Mouse (Mus musculus) kidney, embryonic 16.5 days (tissue): ENCODE results near the gene Dmrtc2. TPM values are rescaled to one million over a fixed set of nuclear protein-coding genes. Genes with fewer than 3 reads are reported as not detected.
"Not testable (repeated sequence)": the region's sequence is repeated elsewhere in the genome, so short reads cannot be mapped to it uniquely, and the experiment has no call there.

Experiments
- ATAC-seq: fragments of 200-750 bp; cut with Nextera tagmentation; 2 replicates; pipeline ENCODE4 v1.8.0; 2017; ENCODE audit warnings: moderate TSS enrichment; ENCODE audit not compliant: low FRiP score, low TSS enrichment
- H3K27ac ChIP-seq: fragments of 300-500 bp; sonication (generic); 2 replicates; pipeline ENCODE4 v1.5.1; 2014; ENCODE audit warnings: low read length
- H3K27me3 ChIP-seq: fragments of 300-500 bp; sonication (generic); 2 replicates; pipeline ENCODE4 v1.6.1; 2014; ENCODE audit warnings: low read length, control low read depth, mixed read lengths; ENCODE audit not compliant: insufficient read depth
- H3K36me3 ChIP-seq: fragments of 300-500 bp; sonication (generic); 2 replicates; pipeline ENCODE4 v1.6.1; 2014; ENCODE audit warnings: low read length, control low read depth, mixed read lengths; ENCODE audit not compliant: insufficient read depth
- H3K4me1 ChIP-seq: fragments of 300-500 bp; sonication (generic); 2 replicates; pipeline ENCODE4 v1.6.1; 2014; ENCODE audit warnings: low read length, control low read depth, mixed read lengths; ENCODE audit not compliant: insufficient read depth
- H3K4me2 ChIP-seq: fragments of 300-500 bp; sonication (generic); replicated peaks from 2 replicates; pipeline ENCODE4 v1.6.1; 2014; ENCODE audit warnings: low read depth, low read length
- H3K4me3 ChIP-seq: fragments of 300-500 bp; sonication (generic); 2 replicates; pipeline ENCODE4 v1.5.1; 2014; ENCODE audit warnings: mild to moderate bottlenecking, low read length
- H3K9ac ChIP-seq: fragments of 300-500 bp; sonication (generic); replicated peaks from 2 replicates; pipeline ENCODE4 v1.6.1; 2014; ENCODE audit warnings: low read length
- H3K9me3 ChIP-seq: fragments of 300-500 bp; sonication (generic); 2 replicates; pipeline ENCODE4 v1.6.1; 2016; ENCODE audit warnings: low read length, control low read depth
- WGBS: fragments of 180-500 bp; shearing (Covaris S2); extraction: QIAGEN DNeasy Blood & Tissue Kit; methylation state at CpG from one replicate; pipeline ENCODE4 v1.1.7; 2014; 5-methylcytosine and 5-hydroxymethylcytosine counted together
- polyA plus RNA-seq: library from polyadenylated mRNA; unstranded; fragments of >200 nt; fragmentation: Nextera tagmentation; extraction: Ambion mirVana; gene quantifications from 2 replicates; pipeline ENCODE4 v1.2.1, GENCODE M21; 2015

Dmrtc2 gene
- polyA plus RNA-seq, 1 experiment from 2014 or later, result not detected

DNA sequence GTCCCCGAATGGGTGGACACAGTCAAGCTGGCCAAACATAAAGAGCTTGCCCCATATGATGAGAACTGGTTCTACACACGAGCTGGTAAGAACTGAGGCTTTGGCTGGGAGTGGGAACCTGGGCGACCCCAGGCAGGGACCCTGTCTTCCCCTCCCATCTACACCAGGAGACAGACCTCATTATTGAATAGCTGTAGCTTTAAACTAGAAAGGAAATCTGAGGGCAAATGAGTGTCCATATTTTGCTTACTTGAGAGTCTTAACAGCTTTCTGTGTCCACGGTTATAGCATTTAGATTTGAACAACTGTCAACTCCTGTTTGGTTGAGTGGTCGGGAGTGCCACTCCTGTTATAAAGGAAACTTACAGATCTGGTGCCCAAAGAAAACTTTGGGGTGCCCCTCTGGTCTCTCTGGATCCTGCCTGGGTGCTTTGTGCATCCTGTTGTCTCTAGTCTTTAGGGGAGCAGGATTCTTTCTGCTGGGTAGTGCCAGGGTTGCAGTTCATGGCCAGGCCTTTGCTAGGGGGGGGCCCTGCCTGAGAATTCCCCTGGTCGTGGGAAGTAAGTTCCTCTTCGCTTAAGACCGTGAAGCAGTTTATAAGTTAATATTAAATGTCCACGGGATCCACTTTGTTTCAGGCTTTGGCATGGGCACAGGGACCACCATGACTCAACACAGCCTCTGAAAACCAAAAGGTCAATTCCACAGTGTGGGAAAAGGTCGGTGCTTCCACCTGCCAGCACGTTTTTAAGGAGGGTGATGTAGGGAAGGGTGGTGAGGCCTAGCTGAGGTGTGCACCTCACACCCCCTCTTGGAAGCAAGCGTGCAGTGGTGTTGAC, 15.8 kb downstream of the Dmrtc2 start:
- H3K4me1 ChIP-seq, result peaks cover 37% of the 10 kb centered on the region
- peak overlapping the region; percentile 89 for H3K4me3 ChIP-seq
- H3K9ac ChIP-seq, result peak overlapping the region; percentile 100
- ATAC-seq, result no peak
- H3K9me3 ChIP-seq, result no peaks in the 10 kb centered on the region
- 22% methylated on average over 12 of the region's 12 CpGs for WGBS
- peak overlapping the region; percentile 94 for H3K27ac ChIP-seq
- peaks cover 49% of the 10 kb centered on the region for H3K36me3 ChIP-seq
- H3K27me3 ChIP-seq, result no peaks in the 10 kb centered on the region
- H3K4me2 ChIP-seq, result peak overlapping the region; percentile 93

DNA sequence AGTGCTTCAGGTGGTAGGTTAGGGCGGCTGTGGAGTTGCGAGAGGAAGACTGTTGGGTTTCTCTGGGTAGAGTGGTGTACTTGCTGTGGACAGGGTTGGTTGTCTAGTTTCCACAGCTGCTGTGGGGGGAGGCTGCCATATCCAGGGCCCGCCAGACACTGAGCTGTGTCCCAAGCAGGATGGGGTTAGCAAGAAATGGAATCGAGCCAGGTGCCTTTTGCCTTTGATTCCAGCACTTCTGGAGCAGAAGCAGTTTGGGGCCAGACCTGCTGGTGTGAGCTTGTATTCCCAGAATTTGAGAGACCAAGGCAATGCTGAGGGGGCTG, 16.4 kb downstream of the Dmrtc2 start:
- Histone ChIP-seq H3K27me3 (no peaks in the 10 kb centered on the region), H3K27ac (peak overlapping the region; percentile 94), H3K4me3 (peak overlapping the region; percentile 89), H3K36me3 (peaks cover 53% of the 10 kb centered on the region), H3K4me2 (peak overlapping the region; percentile 93), H3K9me3 (no peaks in the 10 kb centered on the region), H3K4me1 (peaks cover 37% of the 10 kb centered on the region), H3K9ac (peak overlapping the region; percentile 100)
- 52% methylated on average over 4 of the region's 4 CpGs for WGBS
- ATAC-seq, result no peak

DNA sequence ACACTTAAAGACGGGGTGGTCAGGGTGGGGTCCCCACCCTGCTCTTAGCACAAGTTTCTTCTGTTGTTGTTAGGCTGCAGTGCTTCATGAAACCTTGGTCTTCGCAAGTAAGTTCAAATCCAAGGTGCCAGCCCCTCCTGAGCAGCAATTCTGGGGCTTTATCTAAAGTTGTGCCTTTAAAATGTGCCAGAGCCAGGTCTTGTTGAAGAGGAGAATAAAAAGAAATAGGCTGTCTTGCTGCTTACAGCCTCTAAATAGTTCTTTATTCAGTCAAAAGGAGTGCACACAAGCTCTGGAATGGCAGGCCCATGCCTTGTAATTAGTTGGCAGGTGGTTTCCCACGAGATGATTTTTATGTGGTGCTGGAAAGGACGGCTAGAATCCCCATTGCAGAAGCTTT, 17.2 kb downstream of the Dmrtc2 start:
- H3K9me3 ChIP-seq, result no peaks in the 10 kb centered on the region
- peaks cover 37% of the 10 kb centered on the region for H3K4me1 ChIP-seq
- peaks cover 53% of the 10 kb centered on the region for H3K36me3 ChIP-seq
- H3K27me3 ChIP-seq, result no peaks in the 10 kb centered on the region
- H3K9ac ChIP-seq, result peak overlapping the region; percentile 100
- no peak for ATAC-seq
- H3K4me3 ChIP-seq, result peak overlapping the region; percentile 89
- peak overlapping the region; percentile 94; the same call in 1 of the 2 replicates for H3K27ac ChIP-seq
- WGBS, result 63% methylated on average over 4 of the region's 4 CpGs
- peak overlapping the region; percentile 93 for H3K4me2 ChIP-seq

DNA sequence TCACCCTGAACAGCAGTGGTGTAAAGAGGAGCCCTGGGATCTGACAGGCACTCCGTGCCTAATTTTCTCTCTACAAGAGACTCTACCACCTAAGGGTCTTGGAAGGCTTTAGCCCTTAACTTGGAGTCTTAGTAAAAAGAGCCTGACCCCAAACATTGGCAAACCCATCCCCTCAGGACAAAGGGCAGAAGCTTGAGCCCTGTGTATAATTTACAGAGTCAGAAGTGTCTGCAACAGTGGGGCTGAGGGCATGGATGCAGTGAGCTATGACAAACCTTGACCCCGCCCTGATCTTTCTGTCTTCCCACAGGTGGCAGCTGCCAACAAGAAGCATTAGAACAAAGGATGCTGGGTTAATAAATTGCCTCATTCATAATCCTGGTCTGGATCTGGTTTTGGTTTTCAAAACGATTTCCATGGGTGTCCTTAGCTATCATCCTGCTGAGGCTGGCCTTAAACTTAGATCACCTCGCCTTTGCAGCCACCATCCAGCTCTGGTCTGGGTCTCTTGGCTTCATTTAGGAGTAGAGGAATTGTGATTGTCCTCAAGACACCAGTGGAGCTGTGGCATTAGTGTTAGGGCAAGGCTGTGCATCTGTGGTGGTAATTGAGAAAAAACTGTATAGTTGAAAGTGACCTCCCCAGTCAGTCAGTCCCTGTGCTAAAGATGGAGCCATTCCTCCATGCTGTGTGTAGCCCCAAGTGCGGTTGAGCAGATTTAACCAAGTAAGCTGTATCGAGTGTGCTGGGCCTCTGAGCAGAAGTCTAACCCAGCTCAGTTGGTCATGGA, 19.8 kb downstream of the Dmrtc2 start:
- Histone ChIP-seq H3K9ac (no peak overlapping the region), H3K9me3 (no peaks in the 10 kb centered on the region), H3K27ac (peak overlapping the region; percentile 94), H3K4me1 (peaks cover 37% of the 10 kb centered on the region), H3K27me3 (no peaks in the 10 kb centered on the region), H3K4me2 (no peak overlapping the region), H3K4me3 (no peak overlapping the region), H3K36me3 (peaks cover 53% of the 10 kb centered on the region)
- 65% methylated on average over 6 of the region's 6 CpGs for whole genome bisulfite sequencing
- peak; percentile 44 for ATAC-seq

DNA sequence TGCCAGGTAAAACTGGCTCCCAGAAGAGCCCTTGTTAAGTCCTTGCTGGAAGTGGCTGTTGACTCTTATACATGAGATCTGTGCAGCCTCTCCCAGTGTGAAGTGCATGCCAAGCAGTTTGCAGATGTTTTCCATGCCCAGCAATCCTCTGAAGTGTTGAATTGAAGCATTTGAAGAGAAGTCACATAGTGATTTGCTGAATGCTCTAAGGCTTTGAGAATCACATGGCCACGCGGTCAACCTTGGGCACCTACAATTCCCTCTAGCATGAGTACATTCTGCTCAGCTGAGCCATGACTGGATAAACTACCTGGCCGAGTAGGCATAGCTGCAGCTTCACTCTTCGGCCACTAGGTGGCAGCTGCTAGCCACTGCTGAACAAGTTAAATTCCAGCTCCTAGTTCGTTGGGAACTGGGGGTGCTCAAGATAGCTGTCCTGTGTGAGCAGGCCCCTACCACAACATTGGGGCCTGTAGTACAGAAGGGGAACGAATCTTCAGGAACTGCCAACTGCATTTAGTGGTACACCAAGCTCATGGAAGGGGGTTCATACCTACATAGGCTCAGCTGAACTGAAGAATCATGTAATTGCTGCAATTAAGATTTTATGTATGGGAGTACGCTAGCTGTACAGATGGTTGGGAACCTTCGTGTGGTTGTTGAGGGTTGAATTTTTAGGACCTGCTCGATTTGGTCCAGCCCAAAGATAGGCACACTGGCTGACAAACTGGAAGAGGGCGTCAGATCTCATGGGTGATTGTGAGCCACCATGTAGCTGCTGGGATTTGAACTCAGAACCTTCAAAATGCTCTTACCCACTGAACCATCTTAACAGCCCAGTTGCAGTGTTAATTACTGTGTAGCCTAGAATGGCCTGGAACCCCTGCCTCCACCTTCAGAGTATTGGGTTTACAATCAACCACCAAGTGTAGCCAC, 20.7 kb downstream of the Dmrtc2 start:
- ATAC-seq, result peak; percentile 65
- H3K9me3 ChIP-seq, result no peaks in the 10 kb centered on the region
- H3K9ac ChIP-seq, result no peak overlapping the region
- H3K27ac ChIP-seq, result peak overlapping the region; percentile 73
- no peak overlapping the region for H3K4me3 ChIP-seq
- H3K27me3 ChIP-seq, result no peaks in the 10 kb centered on the region
- WGBS, result 29% methylated on average over 10 of the region's 10 CpGs
- H3K4me2 ChIP-seq, result no peak overlapping the region
- H3K4me1 ChIP-seq, result peaks cover 35% of the 10 kb centered on the region
- H3K36me3 ChIP-seq, result peaks cover 51% of the 10 kb centered on the region

DNA sequence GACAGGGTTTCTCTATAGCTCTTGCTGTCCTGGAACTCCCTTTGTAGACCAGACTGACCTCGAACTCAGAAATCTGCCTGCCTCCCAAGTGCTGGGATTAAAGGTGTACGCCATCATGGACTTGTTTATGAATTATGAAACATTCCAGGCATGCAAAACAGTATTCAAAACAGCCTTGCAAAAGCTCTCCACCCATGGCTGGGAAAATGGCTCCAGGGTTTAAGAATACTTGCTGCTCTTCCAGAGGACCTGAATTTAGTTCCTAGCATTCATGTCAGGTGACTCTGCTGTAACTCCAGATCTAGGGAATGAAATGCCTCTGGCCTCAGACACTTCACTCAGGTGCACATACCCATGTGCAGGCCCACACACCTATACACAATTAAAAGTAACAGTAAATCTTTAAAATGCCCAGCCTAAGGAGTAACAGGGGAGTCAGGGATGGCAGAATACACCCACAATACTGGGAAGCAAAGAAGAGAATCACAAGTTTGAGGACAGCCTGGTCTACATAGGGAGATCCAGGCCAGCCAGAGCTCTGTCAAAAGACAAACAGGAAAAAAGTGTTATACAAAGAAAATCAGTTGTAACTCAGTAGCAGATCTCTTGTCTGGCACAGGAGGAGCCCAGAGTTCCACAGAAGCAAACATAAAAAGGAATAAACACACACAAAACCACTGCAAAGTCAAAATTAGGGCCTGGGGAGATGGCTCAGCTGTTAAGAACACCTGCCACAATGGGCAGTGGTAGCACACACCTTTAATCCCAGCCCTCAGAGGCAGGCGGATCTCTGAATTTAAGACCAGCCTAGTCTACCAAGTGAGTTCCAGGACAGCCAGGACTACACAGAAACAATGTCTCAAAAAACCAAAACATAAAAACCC, 21.6 kb downstream of the Dmrtc2 start:
- Histone ChIP-seq H3K9ac (no peak overlapping the region), H3K4me3 (no peak overlapping the region), H3K4me2 (no peak overlapping the region), H3K36me3 (peaks cover 43% of the 10 kb centered on the region), H3K27me3 (no peaks in the 10 kb centered on the region), H3K9me3 (no peaks in the 10 kb centered on the region), H3K27ac (no peak overlapping the region), H3K4me1 (peaks cover 26% of the 10 kb centered on the region)
- 78% methylated on average over 3 of the region's 3 CpGs for WGBS
- no peak for ATAC-seq

DNA sequence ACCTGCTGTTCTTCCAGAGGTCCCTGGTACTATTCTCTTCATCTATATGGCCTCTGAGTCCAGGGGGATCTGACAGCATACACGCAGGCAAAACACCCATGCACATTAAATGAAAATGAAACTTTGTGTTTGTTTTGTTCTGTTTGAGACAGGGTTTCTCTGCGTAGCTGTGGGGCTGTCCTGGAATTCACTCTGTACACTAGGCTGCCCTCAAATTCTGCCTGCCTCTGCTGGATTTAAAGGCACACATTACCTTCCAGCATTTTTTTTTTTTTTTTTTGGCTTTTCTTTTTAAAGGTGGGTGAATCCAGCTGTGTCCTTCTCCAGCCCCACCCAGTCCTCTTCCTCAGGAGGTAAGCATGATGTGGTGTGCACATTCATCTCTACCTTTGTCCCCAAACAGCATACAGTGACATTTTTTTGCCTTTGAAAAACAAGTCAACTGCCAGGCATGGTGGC, 22.3 kb downstream of the Dmrtc2 start:
- no peak overlapping the region for H3K4me2 ChIP-seq
- no peak overlapping the region for H3K4me3 ChIP-seq
- no peaks in the 10 kb centered on the region for H3K27me3 ChIP-seq
- peaks cover 19% of the 10 kb centered on the region for H3K4me1 ChIP-seq
- H3K36me3 ChIP-seq, result peaks cover 36% of the 10 kb centered on the region
- no peak overlapping the region for H3K27ac ChIP-seq
- no peak overlapping the region for H3K9ac ChIP-seq
- ATAC-seq, result no peak
- WGBS, result 62% methylated on average over 2 of the region's 2 CpGs
- no peaks in the 10 kb centered on the region for H3K9me3 ChIP-seq

DNA sequence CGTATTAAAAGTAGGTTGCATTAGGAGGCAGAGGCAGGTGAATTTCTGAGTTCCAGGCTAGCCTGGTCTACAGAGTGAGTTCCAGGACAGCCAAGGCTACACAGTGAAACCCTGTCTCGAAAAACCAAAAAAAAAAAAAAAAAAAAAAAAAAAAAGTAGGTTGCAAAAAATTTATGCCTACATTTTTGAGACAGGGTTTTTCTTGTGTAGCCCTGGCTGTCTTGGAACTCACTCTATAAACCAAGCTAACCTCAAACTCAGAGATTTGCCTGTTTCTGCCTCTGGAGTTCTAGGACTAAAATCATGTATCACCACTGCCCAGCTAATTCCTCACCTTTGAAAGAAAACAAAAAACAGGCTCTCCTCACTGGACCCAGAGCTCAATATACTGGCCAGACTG, 25.9 kb downstream of the Dmrtc2 start:
- 98% methylated on average over 2 of the region's 2 CpGs for WGBS
- H3K27ac ChIP-seq, H3K27me3 ChIP-seq, H3K4me2 ChIP-seq, H3K36me3 ChIP-seq, H3K9me3 ChIP-seq, H3K4me3 ChIP-seq, ATAC-seq, H3K9ac ChIP-seq, H3K4me1 ChIP-seq: not testable (repeated sequence)

DNA sequence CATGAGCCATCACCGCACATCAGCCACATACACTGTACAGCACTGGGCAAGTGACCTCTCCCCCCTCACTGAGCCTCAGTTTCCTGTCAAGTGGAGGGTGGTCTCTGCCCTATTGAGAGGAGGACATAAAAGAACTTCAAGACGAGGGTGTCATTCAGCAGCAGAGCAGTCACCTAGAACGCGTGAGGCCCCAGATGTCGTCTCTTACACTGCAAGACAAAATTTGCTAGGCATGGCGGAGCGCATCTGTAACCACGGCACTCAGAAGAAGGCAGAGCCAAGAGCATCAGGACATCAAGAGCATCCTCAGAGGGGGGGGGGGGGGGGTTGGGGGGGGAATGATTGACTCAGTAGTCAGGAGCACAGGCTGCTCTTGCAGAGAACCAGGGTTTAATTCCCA, 26.4 kb downstream of the Dmrtc2 start:
- 63% methylated on average over 8 of the region's 8 CpGs for WGBS
- H3K4me1 ChIP-seq, result no peaks in the 10 kb centered on the region
- no peak overlapping the region for H3K4me3 ChIP-seq
- no peak for ATAC-seq
- H3K36me3 ChIP-seq, result no peaks in the 10 kb centered on the region
- no peaks in the 10 kb centered on the region for H3K27me3 ChIP-seq
- H3K4me2 ChIP-seq, result no peak overlapping the region
- no peak overlapping the region for H3K9ac ChIP-seq
- no peak overlapping the region for H3K27ac ChIP-seq
- H3K9me3 ChIP-seq, result no peaks in the 10 kb centered on the region
